Mouse (Mus musculus) midbrain, embryonic 15.5 days (tissue): ENCODE measurements around the gene Lmo2. TPM values are rescaled to one million over a fixed set of nuclear protein-coding genes. Genes with fewer than 3 reads are reported as not detected.
A peak's percentile ranks its signal among the peaks of the same experiment; 100 is the strongest.

Experiments used
- ATAC-seq: fragments of 200-750 bp; cut with Nextera tagmentation; replicated peaks from 2 replicates; pipeline ENCODE4 v1.8.0; 2017; ENCODE audit warnings: moderate TSS enrichment
- H3K27ac ChIP-seq: fragments of 300-500 bp; sonication (generic); 2 replicates; pipeline ENCODE4 v1.5.1; 2015; ENCODE audit warnings: mild to moderate bottlenecking, inconsistent platforms
- H3K27me3 ChIP-seq: fragments of 300-500 bp; sonication (generic); replicated peaks from 2 replicates; pipeline ENCODE4 v1.6.1; 2015; ENCODE audit warnings: inconsistent platforms
- H3K36me3 ChIP-seq: fragments of 300-500 bp; sonication (generic); replicated peaks from 2 replicates; pipeline ENCODE4 v1.6.1; 2015; ENCODE audit warnings: inconsistent platforms
- H3K4me1 ChIP-seq: fragments of 300-500 bp; sonication (generic); 2 replicates; pipeline ENCODE4 v1.6.1; 2015; ENCODE audit warnings: inconsistent platforms
- H3K4me2 ChIP-seq: fragments of 300-500 bp; sonication (generic); 2 replicates; pipeline ENCODE4 v1.6.1; 2015; ENCODE audit warnings: inconsistent platforms, mild to moderate bottlenecking, moderate library complexity
- H3K4me3 ChIP-seq: fragments of 300-500 bp; sonication (generic); 2 replicates; pipeline ENCODE4 v1.5.1; 2015; ENCODE audit warnings: mild to moderate bottlenecking, inconsistent platforms
- H3K9ac ChIP-seq: fragments of 300-500 bp; sonication (generic); 2 replicates; pipeline ENCODE4 v1.6.1; 2015; ENCODE audit warnings: mild to moderate bottlenecking, inconsistent platforms
- H3K9me3 ChIP-seq: fragments of 300-500 bp; sonication (generic); 2 replicates; pipeline ENCODE4 v1.6.1; 2016; ENCODE audit warnings: inconsistent platforms
- WGBS: fragments of 180-500 bp; shearing (Covaris S2); methylation state at CpG from one replicate; pipeline ENCODE4 v1.1.7; 2015; ENCODE audit warnings: mixed read lengths; 5-methylcytosine and 5-hydroxymethylcytosine counted together
- polyA plus RNA-seq: library from polyadenylated mRNA; unstranded; fragments of >200 nt; fragmentation: Nextera tagmentation; extraction: Ambion mirVana; gene quantifications from 2 replicates; pipeline ENCODE4 v1.2.1, GENCODE M21; 2015

Gene Lmo2
- polyA plus RNA-seq, 1 experiment from 2014 or later, result 33.6 TPM

DNA sequence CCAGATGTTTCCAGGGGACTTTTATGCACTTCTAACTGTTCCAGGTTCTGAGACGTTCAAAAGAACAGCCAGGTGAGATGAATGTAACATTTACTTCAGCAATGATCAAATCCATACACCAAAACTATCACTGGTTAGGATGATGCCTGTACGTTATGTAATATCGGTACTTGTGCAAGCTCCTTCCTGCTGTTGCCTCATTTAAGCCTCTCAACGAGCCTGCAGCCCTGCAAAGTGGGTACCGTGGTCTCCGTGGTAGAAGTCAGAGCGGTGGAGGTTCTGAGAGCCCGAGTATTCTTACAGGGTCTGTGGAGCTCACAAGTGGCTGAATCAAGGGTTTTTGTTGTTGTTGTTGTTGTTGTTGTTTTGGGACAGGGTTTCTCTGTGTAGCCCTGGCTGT is 10.9 kb upstream of the Lmo2 start:
- 85% methylated on average over 8 of the region's 8 CpGs for WGBS
- no peaks in the 10 kb centered on the region for H3K9me3 ChIP-seq
- H3K4me2 ChIP-seq, result no peak overlapping the region
- no peak for ATAC-seq
- H3K27me3 ChIP-seq, result no peaks in the 10 kb centered on the region
- H3K27ac ChIP-seq, result no peak overlapping the region
- H3K9ac ChIP-seq, result no peak overlapping the region
- no peak overlapping the region for H3K4me3 ChIP-seq
- no peaks in the 10 kb centered on the region for H3K4me1 ChIP-seq
- H3K36me3 ChIP-seq, result no peaks in the 10 kb centered on the region

DNA sequence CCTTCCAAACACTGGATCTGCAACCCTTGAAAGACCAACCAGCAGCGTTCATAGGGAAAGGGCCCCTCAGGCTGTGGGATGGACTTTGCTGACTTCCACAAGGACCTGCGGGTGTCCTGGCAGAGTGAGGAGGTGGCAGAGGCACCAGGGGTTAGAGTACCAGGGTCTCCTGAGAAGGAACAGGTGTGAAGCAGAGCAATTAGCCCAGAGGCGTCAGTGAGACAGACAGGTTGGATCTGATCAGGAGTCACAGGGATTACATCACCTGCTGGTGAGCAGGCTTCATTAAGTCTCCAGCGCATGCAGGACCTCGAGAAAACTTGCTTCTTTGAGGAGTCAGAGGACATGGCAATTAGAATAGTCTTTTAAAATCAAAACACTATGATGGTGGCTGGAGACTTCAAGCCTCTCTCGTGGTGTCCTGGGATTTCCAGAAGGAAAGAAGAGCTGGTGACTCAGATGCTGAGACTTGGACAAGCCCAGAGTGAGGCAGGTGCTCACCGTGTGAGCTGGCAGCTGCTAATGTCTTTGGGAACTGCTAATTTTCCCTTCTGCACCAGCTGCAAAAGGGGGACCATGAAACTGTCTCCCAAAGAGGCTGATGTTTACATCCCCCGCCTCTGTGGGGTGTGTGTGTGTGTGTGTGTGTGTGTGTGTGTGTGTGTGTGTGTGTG is 9.7 kb upstream of the Lmo2 start:
- no peaks in the 10 kb centered on the region for H3K9me3 ChIP-seq
- ATAC-seq, result no peak
- no peaks in the 10 kb centered on the region for H3K4me1 ChIP-seq
- H3K27ac ChIP-seq, result no peak overlapping the region
- H3K4me3 ChIP-seq, result no peak overlapping the region
- no peak overlapping the region for H3K4me2 ChIP-seq
- WGBS, result 65% methylated on average over 8 of the region's 8 CpGs
- no peaks in the 10 kb centered on the region for H3K27me3 ChIP-seq
- H3K36me3 ChIP-seq, result no peaks in the 10 kb centered on the region
- no peak overlapping the region for H3K9ac ChIP-seq

DNA sequence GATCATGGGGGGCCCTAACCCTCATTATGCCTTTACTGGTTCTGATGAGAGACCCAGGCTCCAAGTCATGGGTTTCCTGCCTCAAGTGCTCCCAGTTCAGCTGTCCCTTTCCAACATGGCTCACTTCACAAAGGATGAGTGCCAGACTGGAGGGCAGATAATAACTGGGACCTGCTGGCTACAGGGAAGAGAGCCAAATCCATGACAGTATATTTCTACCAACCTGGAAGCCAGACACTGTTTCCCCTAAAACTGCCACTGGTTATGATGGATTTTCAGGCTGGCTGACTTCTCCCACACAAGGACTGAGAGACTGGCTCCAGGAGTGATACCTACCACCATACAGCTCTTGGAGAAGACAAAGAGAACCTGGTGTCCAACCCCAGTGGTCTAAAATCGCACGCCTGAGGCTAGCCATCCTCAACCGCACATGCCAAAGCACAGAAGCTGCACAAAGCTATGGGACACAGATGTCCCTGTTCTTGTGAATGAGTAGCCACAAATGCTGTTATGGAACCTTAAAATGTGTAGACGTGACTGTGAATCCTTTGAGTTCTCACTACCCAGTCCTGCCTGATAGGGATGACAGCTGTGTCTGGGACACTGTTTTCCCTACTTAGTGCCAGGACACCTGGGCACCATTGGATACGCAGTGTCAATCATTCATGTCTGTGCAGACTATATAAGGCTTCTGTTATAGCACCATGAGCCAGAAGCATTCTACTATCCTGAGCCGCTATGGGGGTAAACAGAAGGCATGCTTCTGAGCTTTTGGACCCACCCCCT is 4.5 kb upstream of the Lmo2 start:
- Histone ChIP-seq H3K4me2 (no peak overlapping the region), H3K4me3 (no peak overlapping the region), H3K9me3 (no peaks in the 10 kb centered on the region), H3K36me3 (no peaks in the 10 kb centered on the region), H3K27ac (no peak overlapping the region), H3K27me3 (no peaks in the 10 kb centered on the region), H3K4me1 (no peaks in the 10 kb centered on the region), H3K9ac (no peak overlapping the region)
- 91% methylated on average over 6 of the region's 6 CpGs for WGBS
- no peak for ATAC-seq

DNA sequence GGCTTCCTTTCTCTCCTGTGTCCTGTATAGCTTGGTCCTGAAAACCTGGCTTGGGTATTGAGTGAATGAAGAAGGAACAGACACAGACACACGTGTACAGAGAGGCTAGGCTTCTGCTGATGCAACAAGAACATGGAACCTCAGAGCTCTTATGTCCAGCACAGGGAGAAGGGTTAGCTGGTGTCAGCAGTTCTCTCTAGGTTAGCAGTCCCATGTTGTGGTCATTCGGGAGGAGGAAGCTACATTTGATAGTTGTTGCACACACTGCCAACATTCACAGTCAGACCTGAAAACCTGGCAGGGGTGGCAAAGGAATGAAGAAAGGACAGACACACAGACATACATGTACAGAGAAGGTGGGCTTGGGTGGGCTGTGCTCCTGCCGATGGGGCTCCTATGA is 2.1 kb upstream of the Lmo2 start:
- WGBS, result 81% methylated on average over 3 of the region's 3 CpGs
- Histone ChIP-seq H3K4me1 (no peaks in the 10 kb centered on the region), H3K4me3 (no peak overlapping the region)

DNA sequence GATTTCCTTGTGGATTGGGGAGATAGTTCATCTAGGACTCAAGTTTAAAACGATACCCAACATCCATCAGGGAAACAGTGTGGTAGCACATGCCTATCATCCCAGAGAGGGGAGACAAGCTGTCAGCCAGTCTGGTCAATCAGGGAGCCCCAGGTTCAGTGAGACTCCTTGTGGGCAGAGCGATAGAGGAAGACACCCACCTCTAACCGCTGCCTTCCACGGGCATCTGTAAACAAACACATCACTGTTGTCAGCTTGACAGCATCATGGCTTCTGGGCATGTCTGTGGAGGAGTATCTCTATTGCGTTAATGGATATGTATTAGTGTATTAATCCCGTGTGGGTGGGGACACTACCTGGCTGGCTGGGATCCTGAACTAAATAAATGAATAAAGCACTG is 919 bp upstream of the Lmo2 start:
- Histone ChIP-seq H3K27me3 (no peaks in the 10 kb centered on the region), H3K4me1 (no peaks in the 10 kb centered on the region), H3K36me3 (no peaks in the 10 kb centered on the region), H3K27ac (no peak overlapping the region), H3K4me3 (no peak overlapping the region), H3K9ac (no peak overlapping the region), H3K9me3 (no peaks in the 10 kb centered on the region), H3K4me2 (no peak overlapping the region)
- WGBS, result 86% methylated on average over 6 of the region's 6 CpGs
- no peak for ATAC-seq

More for the DNA sequence above, 2.1 kb upstream of the Lmo2 start:
- no peak overlapping the region for H3K27ac ChIP-seq
- no peak overlapping the region for H3K4me2 ChIP-seq
- no peaks in the 10 kb centered on the region for H3K9me3 ChIP-seq
- ATAC-seq, result no peak
- no peak overlapping the region for H3K9ac ChIP-seq
- no peaks in the 10 kb centered on the region for H3K27me3 ChIP-seq
- no peaks in the 10 kb centered on the region for H3K36me3 ChIP-seq

DNA sequence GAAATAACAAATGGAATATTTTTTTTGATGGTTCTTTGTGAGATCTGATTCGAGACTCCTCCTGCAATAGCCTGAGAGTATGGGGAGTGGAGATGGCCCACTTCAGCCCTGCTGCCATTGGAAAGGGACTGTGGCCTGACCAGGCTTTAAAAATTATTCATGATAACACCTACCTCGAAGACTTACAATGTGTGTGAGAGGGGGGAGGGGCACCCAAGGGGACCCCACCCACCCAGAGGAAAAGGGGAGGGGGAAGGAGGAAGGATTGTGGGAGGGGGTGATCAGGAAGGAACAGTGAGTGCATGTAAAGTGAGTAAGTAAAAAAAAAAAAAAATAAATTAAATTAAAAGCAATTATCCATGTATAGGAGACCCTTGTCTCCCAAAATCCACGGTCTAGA is 848 bp downstream of the Lmo2 start:
- Histone ChIP-seq H3K9ac (no peak overlapping the region), H3K36me3 (no peaks in the 10 kb centered on the region), H3K9me3 (no peaks in the 10 kb centered on the region), H3K4me1 (no peaks in the 10 kb centered on the region), H3K4me2 (no peak overlapping the region), H3K27me3 (no peaks in the 10 kb centered on the region), H3K4me3 (no peak overlapping the region), H3K27ac (no peak overlapping the region)
- no peak for ATAC-seq
- WGBS, result 79% methylated on average over 3 of the region's 3 CpGs

DNA sequence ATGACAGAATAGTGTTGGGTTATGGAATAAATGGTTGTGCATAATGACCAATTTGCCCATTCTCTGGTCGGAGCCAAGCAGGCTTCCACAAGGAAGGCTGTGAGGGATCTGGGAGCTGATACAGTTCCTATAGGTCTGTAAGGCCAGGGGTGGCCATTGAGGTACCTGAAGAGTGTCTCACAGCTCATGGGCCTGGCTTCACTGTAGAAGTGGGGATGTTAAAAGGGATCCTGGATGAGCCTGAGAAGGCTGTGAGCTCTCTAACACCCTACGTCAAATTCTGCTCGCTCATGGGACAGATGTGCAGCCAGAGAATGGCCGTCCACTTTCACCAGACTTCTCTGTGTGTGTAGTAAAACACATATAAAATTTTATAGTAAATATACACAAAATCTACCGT is 1.3 kb downstream of the Lmo2 start:
- Histone ChIP-seq H3K4me3 (no peak overlapping the region), H3K27ac (no peak overlapping the region), H3K27me3 (no peaks in the 10 kb centered on the region), H3K9me3 (no peaks in the 10 kb centered on the region), H3K9ac (no peak overlapping the region), H3K4me1 (no peaks in the 10 kb centered on the region), H3K36me3 (no peaks in the 10 kb centered on the region), H3K4me2 (no peak overlapping the region)
- ATAC-seq, result no peak
- WGBS, result 88% methylated on average over 5 of the region's 5 CpGs

DNA sequence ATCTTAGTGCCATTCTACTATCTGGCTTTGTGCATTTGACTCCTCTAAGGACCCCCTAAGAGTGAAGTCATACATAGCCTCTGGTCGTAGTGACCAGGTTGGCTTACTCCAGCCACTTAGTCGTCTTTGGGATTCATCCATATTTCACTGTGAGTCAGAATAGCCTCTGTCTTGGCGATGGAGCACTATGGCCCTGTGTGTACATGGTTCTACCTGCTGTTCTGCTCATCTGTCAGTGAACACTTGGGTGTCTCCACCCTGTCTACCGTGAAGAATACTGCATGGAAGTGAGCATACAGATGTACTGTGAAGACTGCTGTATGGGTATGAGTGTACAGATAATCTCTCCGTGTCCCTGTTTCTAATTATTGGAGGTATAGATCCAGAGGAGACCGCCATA is 1.8 kb downstream of the Lmo2 start:
- Histone ChIP-seq H3K9ac (no peak overlapping the region), H3K36me3 (no peaks in the 10 kb centered on the region), H3K4me3 (no peak overlapping the region), H3K4me2 (no peak overlapping the region), H3K4me1 (no peaks in the 10 kb centered on the region), H3K27me3 (no peaks in the 10 kb centered on the region), H3K27ac (no peak overlapping the region), H3K9me3 (no peaks in the 10 kb centered on the region)
- 92% methylated on average over 6 of the region's 6 CpGs for WGBS
- no peak for ATAC-seq

DNA sequence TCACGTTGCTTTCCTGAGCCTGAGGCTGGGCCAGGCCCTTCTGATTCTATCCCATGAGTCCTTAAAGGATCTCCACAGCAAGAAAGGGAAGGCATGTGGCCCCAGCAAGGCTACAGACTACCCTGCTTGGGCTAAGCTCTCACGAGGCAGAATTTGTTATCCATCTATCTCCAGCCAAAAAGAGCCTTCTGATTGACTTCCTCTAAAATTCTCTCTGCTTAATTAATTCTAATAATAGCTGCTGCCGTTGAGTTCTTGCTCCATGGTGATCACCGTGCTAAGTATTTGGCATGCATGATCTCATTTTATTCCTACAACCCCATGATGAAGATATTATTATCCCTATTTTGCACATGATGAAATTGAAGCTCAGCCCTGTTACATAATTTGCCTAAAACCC is 4.6 kb downstream of the Lmo2 start:
- Histone ChIP-seq H3K27me3 (no peaks in the 10 kb centered on the region), H3K36me3 (no peaks in the 10 kb centered on the region), H3K4me3 (no peak overlapping the region), H3K4me2 (no peak overlapping the region), H3K4me1 (no peaks in the 10 kb centered on the region), H3K9ac (no peak overlapping the region), H3K27ac (no peak overlapping the region), H3K9me3 (no peaks in the 10 kb centered on the region)
- WGBS, result 76% methylated on average over 4 of the region's 4 CpGs
- ATAC-seq, result no peak

DNA sequence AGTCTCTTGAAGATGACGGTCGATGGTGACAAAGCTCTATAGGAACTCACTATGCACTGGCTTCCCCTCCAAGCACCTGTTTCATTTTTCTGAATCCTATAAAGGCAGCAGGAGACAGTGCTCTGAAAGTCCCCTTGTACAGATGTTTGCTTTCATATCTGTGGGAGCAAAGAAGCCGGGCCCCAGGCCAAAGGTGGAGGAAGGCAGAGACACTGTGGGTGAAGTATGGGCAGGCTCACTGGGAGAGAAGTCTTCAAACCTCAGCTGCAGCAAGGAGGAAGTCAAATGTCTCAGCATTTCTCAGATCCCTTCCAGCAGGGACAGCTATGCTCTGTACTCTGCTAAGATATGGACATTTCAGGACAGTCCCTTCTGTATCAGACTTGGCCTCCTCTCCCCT is 7.6 kb downstream of the Lmo2 start:
- H3K9me3 ChIP-seq, result no peaks in the 10 kb centered on the region
- WGBS, result 91% methylated on average over 3 of the region's 3 CpGs

DNA sequence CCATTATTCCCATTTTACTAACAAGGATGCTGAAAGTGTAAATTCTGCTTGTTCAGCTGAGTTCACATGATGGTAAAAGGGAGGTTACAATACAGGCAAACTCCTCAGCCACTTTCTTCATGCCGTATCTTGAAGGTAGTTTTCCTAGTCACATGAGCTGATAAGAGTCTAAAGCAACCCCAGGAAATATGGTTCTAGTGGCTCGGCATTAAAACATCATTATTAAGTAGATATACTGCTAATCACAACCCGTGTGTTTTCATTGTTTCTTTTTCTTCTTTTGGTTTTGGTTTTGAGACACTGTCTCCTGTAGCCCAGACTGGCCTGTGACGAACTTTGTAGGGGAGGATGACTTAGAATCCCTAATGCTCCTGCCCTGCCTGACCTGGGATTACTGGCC is 10.4 kb downstream of the Lmo2 start:
- H3K4me3 ChIP-seq, result no peak overlapping the region
- no peak overlapping the region for H3K9ac ChIP-seq
- H3K4me2 ChIP-seq, result no peak overlapping the region
- 80% methylated on average over 4 of the region's 4 CpGs for WGBS
- H3K27ac ChIP-seq, result no peak overlapping the region
- peaks cover 17% of the 10 kb centered on the region for H3K4me1 ChIP-seq
- no peaks in the 10 kb centered on the region for H3K9me3 ChIP-seq
- H3K36me3 ChIP-seq, result no peaks in the 10 kb centered on the region
- no peak for ATAC-seq
- no peaks in the 10 kb centered on the region for H3K27me3 ChIP-seq

More for the DNA sequence above, 7.6 kb downstream of the Lmo2 start:
- H3K4me2 ChIP-seq, result no peak overlapping the region
- H3K9ac ChIP-seq, result no peak overlapping the region
- no peak overlapping the region for H3K27ac ChIP-seq
- H3K4me1 ChIP-seq, result peaks cover 8% of the 10 kb centered on the region; the same call in 1 of the 2 replicates
- H3K36me3 ChIP-seq, result no peaks in the 10 kb centered on the region
- ATAC-seq, result no peak
- no peak overlapping the region for H3K4me3 ChIP-seq
- no peaks in the 10 kb centered on the region for H3K27me3 ChIP-seq

DNA sequence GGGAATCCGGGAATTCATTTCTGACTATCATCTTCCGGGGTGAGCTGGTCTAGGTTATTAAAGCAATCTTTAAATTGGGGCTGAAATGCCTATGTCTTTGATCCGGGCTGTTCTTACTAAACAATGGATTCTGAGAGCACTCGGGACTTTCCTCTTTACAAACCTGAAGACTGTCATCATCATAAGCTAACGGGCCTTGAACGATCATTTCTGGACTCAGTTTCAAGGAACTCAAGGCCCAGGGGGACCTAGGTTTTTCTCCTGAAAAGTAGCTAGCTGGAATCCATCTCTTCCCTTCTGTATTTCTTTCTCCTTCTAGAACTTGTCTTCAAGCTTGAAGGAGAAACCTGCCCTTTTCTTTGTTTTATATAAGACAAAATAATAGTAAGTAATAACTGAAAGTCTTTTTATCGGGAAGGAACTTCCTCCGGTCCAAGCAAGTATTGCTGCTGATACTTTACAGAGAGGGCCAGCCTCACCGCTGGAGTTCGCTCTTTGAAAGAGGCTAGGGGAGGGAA is 11.2 kb downstream of the Lmo2 start:
- 14% methylated on average over 10 of the region's 10 CpGs for WGBS
- H3K9me3 ChIP-seq, result no peaks in the 10 kb centered on the region
- no peak for ATAC-seq
- H3K36me3 ChIP-seq, result no peaks in the 10 kb centered on the region
- H3K27ac ChIP-seq, result peak overlapping the region; percentile 89
- peak overlapping the region; percentile 95 for H3K4me2 ChIP-seq
- H3K9ac ChIP-seq, result peak overlapping the region; percentile 78
- H3K4me3 ChIP-seq, result peak overlapping the region; percentile 85
- no peaks in the 10 kb centered on the region for H3K27me3 ChIP-seq
- H3K4me1 ChIP-seq, result peaks cover 17% of the 10 kb centered on the region
